Mouse (Mus musculus): ENCODE results near the gene Chn2. TPM values are rescaled to one million over a fixed set of nuclear protein-coding genes. Genes with fewer than 3 reads are reported as not detected.

Gene Chn2
- polyA plus RNA-seq, 1 experiment from 2014 or later: 13.6 TPM

DNA sequence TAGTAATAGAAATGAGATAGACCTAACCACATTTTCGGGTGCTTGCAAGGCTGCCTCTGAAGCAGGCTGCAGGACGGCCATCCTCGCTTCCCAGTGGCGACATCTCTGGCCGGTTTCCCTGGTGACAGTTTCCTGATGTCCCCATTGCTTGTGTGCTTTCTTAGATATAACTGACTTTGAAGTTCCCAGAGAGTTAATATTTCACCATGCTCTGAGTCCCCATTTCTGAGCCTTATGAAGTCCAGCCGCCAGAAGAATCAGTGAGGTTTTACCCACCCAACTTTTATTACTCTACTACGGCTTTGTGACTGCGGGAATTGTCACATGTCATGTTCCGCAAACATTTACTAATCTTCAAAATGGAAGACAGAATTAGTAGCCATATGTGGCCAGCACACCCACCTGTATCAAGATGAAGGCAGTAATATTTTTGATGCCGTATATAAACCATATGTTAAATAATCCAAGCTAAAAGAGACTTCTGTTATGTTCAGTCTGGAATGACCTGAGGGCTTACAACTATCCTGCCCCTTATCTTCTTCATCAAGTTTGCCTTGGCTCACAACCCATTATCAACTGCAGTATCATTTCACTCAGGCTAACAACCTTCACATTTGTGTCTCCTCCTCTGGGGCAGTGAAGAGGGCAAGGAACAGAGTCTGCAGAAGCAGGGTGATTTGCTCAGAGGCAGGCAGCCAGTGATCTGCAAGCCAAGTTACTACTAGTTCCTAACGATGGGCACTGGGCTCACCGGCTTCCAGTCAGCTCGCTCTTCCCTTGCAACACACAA, 192.6 kb downstream of the Chn2 start:
- 62% methylated on average over 13 of the region's 13 CpGs for WGBS
- ATAC-seq (ENCODE audit: borderline replicate concordance, extremely low read depth, low FRiP score, low TSS enrichment): no peak
- H3K4me3 ChIP-seq: no peak overlapping the region

DNA sequence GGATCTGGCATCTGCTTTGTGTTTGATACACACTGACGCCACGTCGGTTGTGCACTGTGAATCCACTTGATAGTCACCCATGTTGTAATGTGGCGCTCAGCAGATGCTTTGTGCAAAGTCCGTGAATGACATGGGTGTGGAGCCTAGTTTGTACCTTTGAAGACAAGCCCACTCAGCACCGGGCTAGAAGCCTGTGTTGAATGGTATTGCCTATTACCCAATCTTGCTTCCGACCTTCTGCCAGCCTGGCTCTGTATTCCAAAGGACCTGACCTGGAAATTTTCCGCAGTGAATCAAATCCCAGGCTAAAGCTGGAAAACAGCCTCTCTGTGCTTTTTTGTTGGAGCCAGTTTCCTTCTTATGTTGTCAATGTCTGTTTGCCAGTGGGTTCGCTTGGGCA, 197.1 kb downstream of the Chn2 start:
- H3K27ac ChIP-seq: no peak overlapping the region
- no peaks in the 10 kb centered on the region for H3K36me3 ChIP-seq
- no peaks in the 10 kb centered on the region for H3K9me3 ChIP-seq
- WGBS: 91% methylated on average over 9 of the region's 9 CpGs
- no peak overlapping the region for H3K4me3 ChIP-seq
- ATAC-seq (ENCODE audit: borderline replicate concordance, extremely low read depth, low FRiP score, low TSS enrichment): no peak
- no peak overlapping the region for H3K4me2 ChIP-seq
- no peak overlapping the region for H3K9ac ChIP-seq
- H3K27me3 ChIP-seq: no peaks in the 10 kb centered on the region
- no peaks in the 10 kb centered on the region for H3K4me1 ChIP-seq

More for the DNA sequence above, 192.6 kb downstream of the Chn2 start:
- H3K9ac ChIP-seq: no peak overlapping the region
- no peaks in the 10 kb centered on the region for H3K4me1 ChIP-seq
- H3K27ac ChIP-seq: no peak overlapping the region
- no peak overlapping the region for H3K4me2 ChIP-seq
- H3K36me3 ChIP-seq: no peaks in the 10 kb centered on the region
- H3K27me3 ChIP-seq: peaks cover 3% of the 10 kb centered on the region; the same call in 1 of the 2 replicates
- no peaks in the 10 kb centered on the region for H3K9me3 ChIP-seq

DNA sequence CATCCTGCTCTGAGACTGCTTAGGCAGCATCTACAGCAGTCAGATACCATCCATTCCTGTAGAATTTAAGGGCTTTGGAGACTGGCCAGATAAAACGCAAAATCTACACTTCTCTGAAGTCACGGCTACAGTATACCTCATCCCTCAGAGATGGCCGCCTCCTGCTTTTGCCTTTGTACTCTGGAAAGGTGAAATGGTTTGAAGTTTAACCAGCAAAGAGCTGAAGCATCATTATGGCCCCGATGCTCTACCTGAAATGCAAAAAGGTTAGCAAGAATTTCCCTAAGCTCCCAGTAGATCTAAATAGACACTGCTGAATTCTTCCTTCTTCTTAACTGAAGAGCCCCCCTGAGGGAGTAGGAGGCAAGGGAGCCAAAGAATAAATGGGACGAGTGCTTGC, 202.4 kb downstream of the Chn2 start:
- ATAC-seq (ENCODE audit: borderline replicate concordance, extremely low read depth, low FRiP score, low TSS enrichment): no peak

DNA sequence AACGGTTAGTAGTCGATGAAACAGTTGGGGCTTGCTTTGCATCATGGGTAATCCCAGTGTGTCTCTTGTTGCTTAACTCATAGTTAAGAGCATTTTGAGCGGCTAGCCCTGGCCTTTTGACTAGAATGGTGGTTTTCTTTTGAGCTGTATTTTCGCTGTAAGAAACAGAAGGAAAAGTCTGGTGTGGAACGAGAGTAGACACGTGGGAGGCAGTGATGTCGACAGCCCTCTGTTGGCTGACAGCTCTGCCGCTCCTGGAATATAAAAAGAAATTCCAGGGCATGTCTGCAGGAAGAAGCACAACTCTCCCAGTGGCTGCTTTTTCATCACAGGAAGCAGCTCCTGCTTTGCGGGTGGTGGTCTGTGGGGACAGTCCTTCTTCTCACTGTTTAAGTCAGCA, 202.9 kb downstream of the Chn2 start:
- Histone ChIP-seq H3K4me2 (no peak overlapping the region), H3K27ac (no peak overlapping the region), H3K9ac (no peak overlapping the region), H3K9me3 (no peaks in the 10 kb centered on the region), H3K4me3 (no peak overlapping the region), H3K36me3 (no peaks in the 10 kb centered on the region), H3K4me1 (no peaks in the 10 kb centered on the region), H3K27me3 (no peaks in the 10 kb centered on the region)
- ATAC-seq (ENCODE audit: borderline replicate concordance, extremely low read depth, low FRiP score, low TSS enrichment): no peak
- WGBS: 39% methylated on average over 9 of the region's 9 CpGs

More for the DNA sequence above, 202.4 kb downstream of the Chn2 start:
- Histone ChIP-seq H3K4me3 (no peak overlapping the region), H3K4me2 (no peak overlapping the region), H3K9me3 (no peaks in the 10 kb centered on the region), H3K27ac (no peak overlapping the region), H3K9ac (no peak overlapping the region), H3K4me1 (no peaks in the 10 kb centered on the region), H3K27me3 (no peaks in the 10 kb centered on the region), H3K36me3 (no peaks in the 10 kb centered on the region)
- 51% methylated on average over 5 of the region's 5 CpGs for WGBS

DNA sequence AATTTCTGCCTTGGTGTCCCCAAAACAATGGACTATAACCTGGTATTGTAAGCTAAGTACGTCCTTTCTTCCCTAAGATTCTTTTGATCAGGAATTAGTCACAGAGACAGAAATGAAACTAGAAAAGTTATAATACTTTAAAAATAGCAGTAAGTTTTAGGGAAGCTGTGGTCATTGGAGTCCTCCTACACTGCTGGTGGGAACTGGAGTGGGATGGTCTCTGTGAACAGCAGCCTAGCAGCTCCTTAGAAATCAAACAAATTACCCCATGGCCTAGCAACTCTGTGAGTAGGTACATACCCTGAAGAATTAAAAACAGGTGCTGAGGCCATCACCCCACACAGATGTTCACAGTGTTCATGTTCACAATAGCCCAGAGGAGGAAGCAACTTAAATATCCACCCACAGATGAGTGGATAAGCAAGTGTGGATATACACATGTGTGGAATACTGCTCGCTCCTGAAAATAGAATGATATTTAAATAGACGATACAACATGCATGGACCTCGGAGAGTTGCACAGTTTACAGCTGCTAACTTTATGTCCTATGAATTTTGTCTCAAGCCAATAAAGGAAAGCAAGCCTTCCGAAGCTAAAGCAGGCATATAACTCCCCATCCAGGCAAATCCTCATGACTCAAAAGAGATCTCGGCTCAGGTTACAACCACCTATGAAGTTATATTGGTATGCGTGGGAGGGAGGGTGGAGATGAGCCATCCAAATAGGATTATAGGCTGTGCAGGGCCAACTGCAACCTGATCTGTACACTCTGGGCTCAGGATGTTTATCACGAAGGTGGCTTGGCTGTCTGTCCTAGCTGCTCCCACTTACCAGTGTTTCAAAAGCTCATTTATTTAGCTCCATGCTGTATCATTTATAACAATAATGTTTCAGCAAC, 209.2 kb downstream of the Chn2 start:
- H3K4me2 ChIP-seq: no peak overlapping the region
- no peaks in the 10 kb centered on the region for H3K9me3 ChIP-seq
- no peak overlapping the region for H3K9ac ChIP-seq
- no peaks in the 10 kb centered on the region for H3K27me3 ChIP-seq
- no peaks in the 10 kb centered on the region for H3K36me3 ChIP-seq
- peaks cover 5% of the 10 kb centered on the region; the same call in 1 of the 2 replicates for H3K4me1 ChIP-seq
- H3K27ac ChIP-seq: no peak overlapping the region
- no peak overlapping the region for H3K4me3 ChIP-seq
- no peak for ATAC-seq (ENCODE audit: borderline replicate concordance, extremely low read depth, low FRiP score, low TSS enrichment)
- WGBS: 65% methylated on average over 8 of the region's 8 CpGs

DNA sequence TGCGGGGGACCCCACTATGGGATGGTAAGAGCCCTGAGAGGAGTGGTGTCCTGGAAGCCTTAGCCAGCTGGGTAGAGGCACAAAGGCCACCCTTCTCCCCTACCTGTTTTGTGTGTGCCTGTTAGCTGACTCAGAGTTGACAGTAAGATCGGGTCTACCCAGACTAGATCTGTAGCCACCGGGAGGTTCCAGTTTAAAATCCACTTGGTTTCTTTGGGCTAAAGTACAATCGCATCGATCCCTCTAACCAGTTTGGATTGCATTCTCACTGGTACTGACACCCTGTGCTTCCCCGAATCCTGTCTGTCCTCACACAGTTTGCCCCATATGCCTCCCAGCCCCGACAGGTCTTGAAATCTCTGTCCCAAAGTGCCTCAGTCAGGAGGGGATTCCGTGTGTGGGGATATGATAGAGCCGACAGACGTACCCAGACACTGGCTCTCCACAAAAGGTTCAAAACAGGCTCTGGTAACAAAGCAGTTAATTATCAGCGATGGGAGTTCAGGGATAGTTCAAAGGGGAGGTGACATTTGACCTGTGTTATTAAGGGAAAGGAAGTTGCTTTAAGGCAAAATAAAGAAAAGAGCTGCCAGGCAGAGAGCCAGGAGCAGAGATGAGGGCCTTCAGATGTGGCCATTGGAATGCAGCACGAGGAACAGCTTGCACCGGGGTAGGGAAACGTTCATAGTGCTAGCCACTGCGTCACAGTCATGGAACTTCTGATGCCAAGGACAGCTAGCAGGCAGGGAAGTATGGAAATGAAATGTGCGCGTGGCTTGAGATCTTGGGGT, 212.2 kb downstream of the Chn2 start:
- no peaks in the 10 kb centered on the region for H3K36me3 ChIP-seq
- H3K4me1 ChIP-seq: peaks cover 5% of the 10 kb centered on the region; the same call in 1 of the 2 replicates
- no peaks in the 10 kb centered on the region for H3K9me3 ChIP-seq
- H3K9ac ChIP-seq: no peak overlapping the region
- 57% methylated on average over 17 of the region's 17 CpGs for WGBS
- no peak for ATAC-seq (ENCODE audit: borderline replicate concordance, extremely low read depth, low FRiP score, low TSS enrichment)
- no peak overlapping the region for H3K4me3 ChIP-seq
- no peaks in the 10 kb centered on the region for H3K27me3 ChIP-seq
- H3K4me2 ChIP-seq: no peak overlapping the region
- H3K27ac ChIP-seq: no peak overlapping the region

DNA sequence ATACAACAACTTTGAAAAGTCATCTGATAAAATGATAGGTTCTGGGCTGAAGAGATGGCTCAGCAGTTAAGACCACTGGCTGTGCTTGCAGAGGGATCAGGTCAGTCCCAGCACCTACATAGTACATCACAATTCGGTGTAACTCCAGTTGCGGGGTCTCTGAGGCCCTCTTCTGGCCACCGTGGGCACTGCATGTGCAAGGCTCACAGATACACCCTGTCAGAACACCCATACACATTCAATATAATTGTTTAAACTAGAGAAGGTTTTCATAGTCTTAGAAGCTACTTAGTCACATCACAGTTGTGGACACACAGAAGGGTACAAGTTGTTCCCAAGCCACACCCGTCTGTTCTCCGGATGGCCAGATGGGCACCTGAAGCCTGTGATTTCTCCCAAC, 213.9 kb downstream of the Chn2 start:
- ATAC-seq (ENCODE audit: borderline replicate concordance, extremely low read depth, low FRiP score, low TSS enrichment): no peak
- no peaks in the 10 kb centered on the region for H3K9me3 ChIP-seq
- H3K9ac ChIP-seq: no peak overlapping the region
- peaks cover 5% of the 10 kb centered on the region; the same call in 1 of the 2 replicates for H3K4me1 ChIP-seq
- H3K4me2 ChIP-seq: no peak overlapping the region
- H3K27ac ChIP-seq: no peak overlapping the region
- H3K4me3 ChIP-seq: no peak overlapping the region
- H3K27me3 ChIP-seq: no peaks in the 10 kb centered on the region
- 67% methylated on average over 5 of the region's 5 CpGs for WGBS
- no peaks in the 10 kb centered on the region for H3K36me3 ChIP-seq

DNA sequence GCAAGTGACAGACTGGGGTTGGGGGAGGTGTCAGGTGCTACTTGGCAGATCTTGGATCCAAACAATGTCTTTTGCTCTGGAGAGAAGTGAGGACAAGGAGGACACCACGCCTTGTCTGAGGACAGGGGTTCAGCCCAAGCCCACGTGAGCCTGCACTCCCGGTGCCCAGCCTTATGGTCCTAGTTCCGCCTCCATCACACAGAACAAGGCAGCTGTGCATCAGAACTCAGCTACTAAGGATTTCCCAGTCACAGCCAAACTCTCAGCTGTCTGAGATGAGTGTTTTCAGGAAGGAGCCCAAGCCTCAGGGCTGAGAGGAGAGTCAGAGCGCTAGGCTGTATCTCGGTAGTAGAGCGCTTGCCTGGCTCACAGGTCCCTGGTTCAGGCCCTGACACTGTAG, 214.5 kb downstream of the Chn2 start:
- Histone ChIP-seq H3K9ac (no peak overlapping the region), H3K4me2 (no peak overlapping the region), H3K27ac (no peak overlapping the region), H3K4me3 (no peak overlapping the region), H3K27me3 (no peaks in the 10 kb centered on the region), H3K4me1 (peaks cover 5% of the 10 kb centered on the region; the same call in 1 of the 2 replicates), H3K9me3 (no peaks in the 10 kb centered on the region), H3K36me3 (no peaks in the 10 kb centered on the region)
- ATAC-seq (ENCODE audit: borderline replicate concordance, extremely low read depth, low FRiP score, low TSS enrichment): no peak
- WGBS: 59% methylated on average over 7 of the region's 7 CpGs

DNA sequence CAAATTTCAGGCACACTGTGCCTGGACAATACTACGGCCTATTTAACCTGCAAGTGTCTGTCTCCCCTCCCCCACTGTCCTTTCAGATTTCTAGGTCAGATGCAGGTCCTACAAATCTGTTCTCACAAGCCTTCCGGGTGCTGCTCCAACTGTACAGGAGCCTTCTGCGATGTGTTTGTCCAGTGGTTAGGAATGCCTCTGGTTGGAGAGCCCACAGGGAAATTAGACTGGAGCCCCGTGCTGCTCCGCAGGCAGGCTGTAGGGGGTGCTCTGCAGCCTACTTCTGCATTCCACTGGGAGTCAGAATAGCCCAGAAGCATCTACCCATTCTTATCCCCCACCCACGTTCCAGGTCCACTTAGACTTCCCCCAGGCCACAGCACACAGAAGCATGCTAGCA, 215.4 kb downstream of the Chn2 start:
- peaks cover 5% of the 10 kb centered on the region; the same call in 1 of the 2 replicates for H3K4me1 ChIP-seq
- H3K27ac ChIP-seq: no peak overlapping the region
- WGBS: 66% methylated on average over 6 of the region's 6 CpGs
- H3K4me3 ChIP-seq: no peak overlapping the region
- no peaks in the 10 kb centered on the region for H3K9me3 ChIP-seq
- ATAC-seq (ENCODE audit: borderline replicate concordance, extremely low read depth, low FRiP score, low TSS enrichment): no peak
- no peak overlapping the region for H3K9ac ChIP-seq
- no peaks in the 10 kb centered on the region for H3K36me3 ChIP-seq
- H3K4me2 ChIP-seq: no peak overlapping the region
- no peaks in the 10 kb centered on the region for H3K27me3 ChIP-seq

DNA sequence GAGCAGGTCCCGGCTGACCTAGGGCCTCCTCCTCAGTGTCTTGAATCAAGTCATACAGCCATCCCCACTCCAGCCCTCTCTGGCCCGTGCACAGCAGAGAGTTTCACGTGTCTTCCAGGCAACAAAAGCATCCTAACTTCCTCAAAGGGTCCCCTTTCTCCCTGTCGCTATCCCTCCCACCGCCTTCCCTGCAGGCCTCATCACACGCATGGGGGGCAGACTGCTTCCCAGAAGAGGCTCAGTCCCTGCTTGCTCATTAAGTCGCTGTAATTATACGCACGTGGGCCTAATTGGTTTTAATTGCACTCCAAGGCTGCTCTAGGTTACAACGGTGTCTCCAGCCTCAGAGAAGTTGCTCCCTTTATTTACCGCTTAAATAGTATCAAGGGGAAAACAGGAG, 216.0 kb downstream of the Chn2 start:
- H3K9me3 ChIP-seq: no peaks in the 10 kb centered on the region
- WGBS: 81% methylated on average over 11 of the region's 11 CpGs
- H3K4me3 ChIP-seq: no peak overlapping the region
- H3K36me3 ChIP-seq: no peaks in the 10 kb centered on the region
- H3K4me1 ChIP-seq: peaks cover 5% of the 10 kb centered on the region; the same call in 1 of the 2 replicates
- no peak for ATAC-seq (ENCODE audit: borderline replicate concordance, extremely low read depth, low FRiP score, low TSS enrichment)
- no peak overlapping the region for H3K4me2 ChIP-seq
- no peak overlapping the region for H3K9ac ChIP-seq
- no peak overlapping the region for H3K27ac ChIP-seq
- H3K27me3 ChIP-seq: no peaks in the 10 kb centered on the region

DNA sequence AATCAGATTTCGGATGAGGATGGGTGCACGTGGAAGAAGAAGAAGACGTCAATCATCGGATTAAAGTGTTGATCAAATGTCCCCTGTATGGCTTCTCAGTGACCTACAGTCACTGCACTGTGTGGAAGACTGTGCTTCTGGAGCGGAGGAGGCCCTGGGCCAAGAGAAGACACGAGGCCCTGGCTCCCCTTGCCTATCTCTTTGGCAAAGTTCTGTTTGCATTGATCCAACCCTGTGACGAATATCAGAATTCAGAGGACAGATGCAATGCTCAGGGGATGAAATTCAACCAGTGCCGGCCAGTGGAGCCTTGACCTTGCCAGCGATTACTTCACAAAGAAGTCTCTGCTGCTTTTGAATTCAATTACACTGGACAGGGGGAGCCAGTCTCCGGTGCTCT, 217.0 kb downstream of the Chn2 start:
- Histone ChIP-seq H3K4me1 (peaks cover 5% of the 10 kb centered on the region; the same call in 1 of the 2 replicates), H3K9ac (no peak overlapping the region), H3K27ac (no peak overlapping the region), H3K9me3 (no peaks in the 10 kb centered on the region), H3K36me3 (no peaks in the 10 kb centered on the region), H3K4me2 (no peak overlapping the region), H3K27me3 (no peaks in the 10 kb centered on the region), H3K4me3 (no peak overlapping the region)
- 83% methylated on average over 10 of the region's 10 CpGs for WGBS
- no peak for ATAC-seq (ENCODE audit: borderline replicate concordance, extremely low read depth, low FRiP score, low TSS enrichment)
